Mouse (Mus musculus): ENCODE results near the gene Aak1. TPM values are rescaled to one million over a fixed set of nuclear protein-coding genes. Genes with fewer than 3 reads are reported as not detected.

Gene Aak1
- polyA plus RNA-seq, 1 experiment from 2014 or later = 23.3 TPM

DNA sequence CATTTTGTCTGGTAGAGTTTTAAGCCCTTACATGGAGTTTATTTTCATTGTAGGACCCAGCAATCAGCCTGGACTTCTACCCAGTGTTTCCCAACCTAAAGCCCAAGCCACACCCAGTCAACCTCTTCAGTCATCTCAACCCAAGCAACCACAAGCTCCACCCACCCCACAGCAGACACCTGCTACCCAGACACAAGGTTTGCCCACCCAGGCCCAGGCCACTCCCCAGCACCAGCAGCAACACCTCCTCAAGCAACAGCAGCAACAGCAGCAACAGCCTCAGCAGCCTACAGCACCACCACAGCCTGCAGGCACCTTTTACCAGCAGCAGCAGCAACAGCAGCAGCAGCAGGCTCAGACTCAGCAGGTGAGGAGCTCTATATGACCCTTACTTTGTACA lies 106.9 kb downstream of the Aak1 start:
- Histone ChIP-seq H3K4me2 (ENCODE audit: low read length) (no peak overlapping the region), H3K4me1 (ENCODE audit: control insufficient read depth in 2 of 2, insufficient read depth in 2 of 2, low read length in 2 of 2) (no peaks in the 10 kb centered on the region), H3K27me3 (ENCODE audit: control insufficient read depth, insufficient read depth, low read length) (no peaks in the 10 kb centered on the region), H3K9ac (ENCODE audit: low read length) (no peak overlapping the region), H3K27ac (replicated peaks in 1 of 2; ENCODE audit: control insufficient read depth in 1 of 2, insufficient read depth in 1 of 2, low read depth in 2 of 2, low read length in 2 of 2) (no peak overlapping the region), H3K36me3 (ENCODE audit: control insufficient read depth, insufficient read depth, low read length) (peaks cover 83% of the 10 kb centered on the region), H3K9me3 (ENCODE audit: control insufficient read depth, low read length) (no peaks in the 10 kb centered on the region), H3K4me3 (ENCODE audit: control insufficient read depth in 1 of 2, insufficient read depth in 1 of 2, low read depth in 1 of 2, low read length in 2 of 2) (no peak overlapping the region)
- no peak for ATAC-seq (ENCODE audit: insufficient number of reproducible peaks, insufficient read depth, low FRiP score, low read depth)

- Histone ChIP-seq H3K4me3 (ENCODE audit: control insufficient read depth in 1 of 2, insufficient read depth in 1 of 2, low read depth in 1 of 2, low read length in 2 of 2) (no peak overlapping the region), H3K9ac (ENCODE audit: low read length) (no peak overlapping the region), H3K4me1 (ENCODE audit: control insufficient read depth in 2 of 2, insufficient read depth in 2 of 2, low read length in 2 of 2) (no peaks in the 10 kb centered on the region), H3K27me3 (ENCODE audit: control insufficient read depth, insufficient read depth, low read length) (no peaks in the 10 kb centered on the region), H3K27ac (replicated peaks in 1 of 2; ENCODE audit: control insufficient read depth in 1 of 2, insufficient read depth in 1 of 2, low read depth in 2 of 2, low read length in 2 of 2) (no peak overlapping the region), H3K4me2 (ENCODE audit: low read length) (no peak overlapping the region), H3K36me3 (ENCODE audit: control insufficient read depth, insufficient read depth, low read length) (peaks cover 84% of the 10 kb centered on the region), H3K9me3 (ENCODE audit: control insufficient read depth, low read length) (no peaks in the 10 kb centered on the region)
- WGBS = 88% methylated on average over 1 of the region's 1 CpGs
- no peak for ATAC-seq (ENCODE audit: insufficient number of reproducible peaks, insufficient read depth, low FRiP score, low read depth)
These were observed 109.7 kb downstream of the Aak1 start for GRCm38 (mm10) chr6:86959006-86959405.

GRCm38 (mm10) chr6:86963987-86964685 lies 114.8 kb downstream of the Aak1 start:
- Histone ChIP-seq H3K36me3 (ENCODE audit: control insufficient read depth, insufficient read depth, low read length) (peaks cover 94% of the 10 kb centered on the region), H3K4me2 (ENCODE audit: low read length) (no peak overlapping the region), H3K9ac (ENCODE audit: low read length) (no peak overlapping the region), H3K4me3 (ENCODE audit: control insufficient read depth in 1 of 2, insufficient read depth in 1 of 2, low read depth in 1 of 2, low read length in 2 of 2) (no peak overlapping the region), H3K9me3 (ENCODE audit: control insufficient read depth, low read length) (no peaks in the 10 kb centered on the region), H3K27ac (replicated peaks in 1 of 2; ENCODE audit: control insufficient read depth in 1 of 2, insufficient read depth in 1 of 2, low read depth in 2 of 2, low read length in 2 of 2) (no peak overlapping the region), H3K4me1 (ENCODE audit: control insufficient read depth in 2 of 2, insufficient read depth in 2 of 2, low read length in 2 of 2) (no peaks in the 10 kb centered on the region), H3K27me3 (ENCODE audit: control insufficient read depth, insufficient read depth, low read length) (no peaks in the 10 kb centered on the region)
- ATAC-seq (ENCODE audit: insufficient number of reproducible peaks, insufficient read depth, low FRiP score, low read depth) = no peak
- WGBS = 87% methylated on average over 7 of the region's 7 CpGs

DNA sequence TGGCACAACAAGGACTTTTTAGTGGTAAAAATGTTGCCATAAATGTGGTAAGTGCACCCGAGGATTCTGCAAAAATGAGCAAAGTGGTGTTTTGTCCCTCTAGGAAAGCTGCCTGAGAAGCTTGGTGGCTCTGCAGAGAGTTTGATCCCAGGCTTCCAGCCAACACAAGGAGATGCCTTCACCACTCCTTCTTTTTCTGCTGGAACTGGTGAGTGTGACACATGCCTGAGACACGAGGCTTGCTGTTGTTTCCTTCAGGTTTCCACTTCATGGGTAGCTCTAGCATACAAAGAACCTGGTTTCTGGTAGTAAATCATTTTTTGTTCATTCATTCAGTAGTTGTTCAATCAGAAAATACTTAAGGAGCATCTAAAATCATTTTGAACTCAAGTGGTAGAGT lies 117.8 kb downstream of the Aak1 start:
- no peak overlapping the region for H3K9ac ChIP-seq (ENCODE audit: low read length)
- H3K36me3 ChIP-seq (ENCODE audit: control insufficient read depth, insufficient read depth, low read length) = peaks cover 95% of the 10 kb centered on the region
- no peaks in the 10 kb centered on the region for H3K9me3 ChIP-seq (ENCODE audit: control insufficient read depth, low read length)
- no peak overlapping the region for H3K4me3 ChIP-seq (ENCODE audit: control insufficient read depth in 1 of 2, insufficient read depth in 1 of 2, low read depth in 1 of 2, low read length in 2 of 2)
- H3K27ac ChIP-seq (replicated peaks in 1 of 2; ENCODE audit: control insufficient read depth in 1 of 2, insufficient read depth in 1 of 2, low read depth in 2 of 2, low read length in 2 of 2) = no peak overlapping the region
- ATAC-seq (ENCODE audit: insufficient number of reproducible peaks, insufficient read depth, low FRiP score, low read depth) = no peak
- 83% methylated on average over 2 of the region's 2 CpGs for WGBS
- no peaks in the 10 kb centered on the region for H3K4me1 ChIP-seq (ENCODE audit: control insufficient read depth in 2 of 2, insufficient read depth in 2 of 2, low read length in 2 of 2)
- no peak overlapping the region for H3K4me2 ChIP-seq (ENCODE audit: low read length)
- no peaks in the 10 kb centered on the region for H3K27me3 ChIP-seq (ENCODE audit: control insufficient read depth, insufficient read depth, low read length)

- Histone ChIP-seq H3K27me3 (ENCODE audit: control insufficient read depth, insufficient read depth, low read length) (no peaks in the 10 kb centered on the region), H3K4me1 (ENCODE audit: control insufficient read depth in 2 of 2, insufficient read depth in 2 of 2, low read length in 2 of 2) (no peaks in the 10 kb centered on the region), H3K9ac (ENCODE audit: low read length) (no peak overlapping the region), H3K36me3 (ENCODE audit: control insufficient read depth, insufficient read depth, low read length) (peaks cover 72% of the 10 kb centered on the region), H3K4me2 (ENCODE audit: low read length) (no peak overlapping the region), H3K27ac (replicated peaks in 1 of 2; ENCODE audit: control insufficient read depth in 1 of 2, insufficient read depth in 1 of 2, low read depth in 2 of 2, low read length in 2 of 2) (no peak overlapping the region), H3K4me3 (ENCODE audit: control insufficient read depth in 1 of 2, insufficient read depth in 1 of 2, low read depth in 1 of 2, low read length in 2 of 2) (no peak overlapping the region), H3K9me3 (ENCODE audit: control insufficient read depth, low read length) (no peaks in the 10 kb centered on the region)
- ATAC-seq (ENCODE audit: insufficient number of reproducible peaks, insufficient read depth, low FRiP score, low read depth) = no peak
- WGBS = 92% methylated on average over 4 of the region's 4 CpGs
These were observed 124.6 kb downstream of the Aak1 start for GRCm38 (mm10) chr6:86973956-86974355.

DNA sequence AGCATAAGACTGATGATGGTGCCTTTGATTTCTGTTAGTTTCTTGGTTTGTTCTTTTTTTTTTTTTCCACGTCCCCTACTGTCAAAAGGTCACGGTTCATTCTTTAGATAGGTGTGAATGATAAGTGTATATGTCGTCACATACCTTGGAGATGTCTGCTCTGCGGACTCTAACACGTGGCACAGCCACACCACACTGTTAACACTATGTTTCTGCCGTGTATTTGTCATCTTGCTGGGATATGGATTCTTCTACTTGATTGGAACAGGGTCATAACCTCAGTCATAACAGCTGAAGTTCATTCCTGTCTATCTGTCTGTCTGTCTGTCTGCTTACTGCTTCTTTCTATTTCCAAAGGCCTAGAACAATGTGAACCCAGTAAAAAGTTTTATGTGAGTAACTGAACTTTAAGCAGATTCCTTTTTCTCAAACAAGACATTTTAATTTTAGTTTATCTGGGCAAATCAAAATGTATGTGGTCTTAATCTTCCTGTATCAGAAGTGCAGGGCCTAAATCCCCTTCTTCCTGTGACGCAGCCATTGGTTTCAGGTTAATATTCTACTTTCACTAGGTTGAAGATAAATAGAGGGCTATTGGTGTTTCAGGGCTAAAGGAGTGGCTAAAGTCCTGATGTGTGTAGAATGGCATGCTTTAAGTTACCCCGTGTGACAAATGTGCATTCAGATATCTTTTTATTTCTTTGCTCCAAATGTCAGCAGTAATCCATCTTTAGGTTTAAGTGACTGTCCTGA lies 129.0 kb downstream of the Aak1 start:
- peaks cover 52% of the 10 kb centered on the region for H3K36me3 ChIP-seq (ENCODE audit: control insufficient read depth, insufficient read depth, low read length)
- H3K27me3 ChIP-seq (ENCODE audit: control insufficient read depth, insufficient read depth, low read length) = no peaks in the 10 kb centered on the region
- H3K4me3 ChIP-seq (ENCODE audit: control insufficient read depth in 1 of 2, insufficient read depth in 1 of 2, low read depth in 1 of 2, low read length in 2 of 2) = no peak overlapping the region
- ATAC-seq (ENCODE audit: insufficient number of reproducible peaks, insufficient read depth, low FRiP score, low read depth) = no peak
- H3K9ac ChIP-seq (ENCODE audit: low read length) = no peak overlapping the region
- no peak overlapping the region for H3K27ac ChIP-seq (replicated peaks in 1 of 2; ENCODE audit: control insufficient read depth in 1 of 2, insufficient read depth in 1 of 2, low read depth in 2 of 2, low read length in 2 of 2)
- 51% methylated on average over 8 of the region's 8 CpGs for WGBS
- no peak overlapping the region for H3K4me2 ChIP-seq (ENCODE audit: low read length)
- H3K9me3 ChIP-seq (ENCODE audit: control insufficient read depth, low read length) = no peaks in the 10 kb centered on the region
- H3K4me1 ChIP-seq (ENCODE audit: control insufficient read depth in 2 of 2, insufficient read depth in 2 of 2, low read length in 2 of 2) = no peaks in the 10 kb centered on the region

DNA sequence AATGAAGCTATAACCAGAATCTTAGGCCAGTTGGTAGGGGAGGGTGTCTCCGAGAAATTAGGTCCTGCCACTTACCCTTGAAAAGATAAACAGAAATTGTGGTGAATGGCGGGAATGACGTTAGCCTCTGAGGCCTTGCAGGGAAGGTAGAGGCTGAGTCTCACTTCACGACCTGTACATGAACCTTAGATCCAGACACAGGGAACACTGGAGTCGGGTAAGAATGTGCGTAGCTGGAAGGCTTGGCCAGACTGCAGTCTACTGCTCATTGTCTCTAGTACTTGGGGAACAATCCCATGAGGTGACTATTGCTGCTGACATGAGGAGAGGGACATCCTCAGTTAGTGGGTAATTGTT lies 129.6 kb downstream of the Aak1 start:
- H3K27ac ChIP-seq (replicated peaks in 1 of 2; ENCODE audit: control insufficient read depth in 1 of 2, insufficient read depth in 1 of 2, low read depth in 2 of 2, low read length in 2 of 2) = no peak overlapping the region
- peaks cover 52% of the 10 kb centered on the region for H3K36me3 ChIP-seq (ENCODE audit: control insufficient read depth, insufficient read depth, low read length)
- no peaks in the 10 kb centered on the region for H3K4me1 ChIP-seq (ENCODE audit: control insufficient read depth in 2 of 2, insufficient read depth in 2 of 2, low read length in 2 of 2)
- 49% methylated on average over 6 of the region's 6 CpGs for WGBS
- H3K9ac ChIP-seq (ENCODE audit: low read length) = no peak overlapping the region
- H3K27me3 ChIP-seq (ENCODE audit: control insufficient read depth, insufficient read depth, low read length) = no peaks in the 10 kb centered on the region
- no peak overlapping the region for H3K4me2 ChIP-seq (ENCODE audit: low read length)
- H3K9me3 ChIP-seq (ENCODE audit: control insufficient read depth, low read length) = no peaks in the 10 kb centered on the region
- no peak for ATAC-seq (ENCODE audit: insufficient number of reproducible peaks, insufficient read depth, low FRiP score, low read depth)
- no peak overlapping the region for H3K4me3 ChIP-seq (ENCODE audit: control insufficient read depth in 1 of 2, insufficient read depth in 1 of 2, low read depth in 1 of 2, low read length in 2 of 2)

DNA sequence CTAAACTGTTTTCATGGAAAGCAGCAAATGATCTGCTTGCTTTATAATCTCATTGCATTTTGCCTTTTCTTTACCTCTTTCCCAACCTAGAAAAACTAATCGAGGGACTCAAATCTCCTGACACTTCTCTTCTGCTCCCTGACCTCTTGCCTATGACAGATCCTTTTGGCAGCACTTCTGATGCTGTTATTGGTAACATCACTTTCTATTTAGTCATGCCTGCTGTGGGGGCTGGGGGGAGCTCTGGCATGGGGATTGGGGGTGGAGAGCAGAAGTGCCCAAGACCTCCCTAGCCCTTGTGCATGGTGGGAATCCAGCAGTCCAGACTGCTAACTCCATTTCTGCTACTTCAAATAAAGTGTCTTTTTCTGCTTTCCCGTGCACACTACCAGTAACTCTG lies 131.9 kb downstream of the Aak1 start:
- Histone ChIP-seq H3K9me3 (ENCODE audit: control insufficient read depth, low read length) (no peaks in the 10 kb centered on the region), H3K4me2 (ENCODE audit: low read length) (no peak overlapping the region), H3K9ac (ENCODE audit: low read length) (no peak overlapping the region), H3K36me3 (ENCODE audit: control insufficient read depth, insufficient read depth, low read length) (peaks cover 49% of the 10 kb centered on the region), H3K27me3 (ENCODE audit: control insufficient read depth, insufficient read depth, low read length) (no peaks in the 10 kb centered on the region), H3K4me3 (ENCODE audit: control insufficient read depth in 1 of 2, insufficient read depth in 1 of 2, low read depth in 1 of 2, low read length in 2 of 2) (no peak overlapping the region), H3K27ac (replicated peaks in 1 of 2; ENCODE audit: control insufficient read depth in 1 of 2, insufficient read depth in 1 of 2, low read depth in 2 of 2, low read length in 2 of 2) (no peak overlapping the region), H3K4me1 (ENCODE audit: control insufficient read depth in 2 of 2, insufficient read depth in 2 of 2, low read length in 2 of 2) (no peaks in the 10 kb centered on the region)
- no peak for ATAC-seq (ENCODE audit: insufficient number of reproducible peaks, insufficient read depth, low FRiP score, low read depth)
- 76% methylated on average over 2 of the region's 2 CpGs for WGBS

All from heart, embryonic 14.5 days (tissue).